Comparison of ENCODE assay signal across 15 mouse cellular contexts in genomic region chr3:127762403-127762802, GRCm38 (mm10). TPM values are rescaled to one million over a fixed set of nuclear protein-coding genes. Genes with fewer than 3 reads are reported as not detected.
DNase-seq lines count a peak whose midpoint lies in the region; ATAC-seq and TF ChIP-seq lines count a peak whose summit lies in the region.
"Had no signal": no experiment of that assay in that cellular context is flagged by ENCODE, and none has a peak within 500 bp of the region (broad histone marks: within the 10 kb centered on the region; RNA-seq: fewer than 3 reads in every experiment).

No protein-coding gene starts in this region.

- 0 out of 2 replicates have a peak overlapping the region, but pooled peaks have one; percentile 26 for H3K4me2 ChIP-seq in liver, postnatal 0 days (ENCODE audit: low read depth, low read length)
- no peak overlapping the region for H3K4me2 ChIP-seq in liver, embryonic 12.5 days
- H3K4me2 ChIP-seq: embryonic facial prominence, embryonic 13.5 days; forebrain, embryonic 12.5 days; forebrain, embryonic 15.5 days; heart, embryonic 12.5 days; hindbrain, embryonic 14.5 days had no signal

- no peak for TF ChIP-seq CTCF in liver, postnatal 0 days (IDR thresholded peaks at IDR 0.05; ENCODE audit: low read depth)

- no peaks in the 10 kb centered on the region for H3K36me3 ChIP-seq in liver, postnatal 0 days (replicated peaks; ENCODE audit: insufficient read depth, low read length)
- no peaks in the 10 kb centered on the region for H3K36me3 ChIP-seq in liver, embryonic 12.5 days
- H3K36me3 ChIP-seq in ES-E14 (ENCODE audit: control insufficient read depth, insufficient read depth, low read length, poor library complexity, severe bottlenecking) = no peaks in the 10 kb centered on the region
- H3K36me3 ChIP-seq: embryonic facial prominence, embryonic 10.5 days; embryonic facial prominence, embryonic 13.5 days; forebrain, embryonic 12.5 days; forebrain, embryonic 15.5 days; heart, embryonic 12.5 days; heart, embryonic 15.5 days had no signal

- 54% methylated on average over 8 of the region's 8 CpGs for WGBS in liver, postnatal 0 days (ENCODE audit: insufficient replicate concordance)
- WGBS in liver, embryonic 12.5 days (ENCODE audit: insufficient replicate concordance) = 58% methylated on average over 8 of the region's 8 CpGs

- no peaks in the 10 kb centered on the region for H3K9me3 ChIP-seq in liver, postnatal 0 days (ENCODE audit: low read length)
- no peaks in the 10 kb centered on the region for H3K9me3 ChIP-seq in liver, embryonic 12.5 days (replicated peaks)
- no peaks in the 10 kb centered on the region for H3K9me3 ChIP-seq in ES-E14 (ENCODE audit: control insufficient read depth, insufficient read depth, low read depth, low read length)
- H3K9me3 ChIP-seq: embryonic facial prominence, embryonic 10.5 days; embryonic facial prominence, embryonic 13.5 days; forebrain, embryonic 12.5 days; forebrain, embryonic 15.5 days; heart, embryonic 12.5 days; heart, embryonic 15.5 days had no signal

- H3K9ac ChIP-seq in liver, postnatal 0 days (replicated peaks) = no peak overlapping the region
- no peak overlapping the region for H3K9ac ChIP-seq in liver, embryonic 12.5 days
- no peak overlapping the region for H3K9ac ChIP-seq in ES-E14 (ENCODE audit: insufficient read depth, low read depth, low read length, poor library complexity, severe bottlenecking)
- H3K9ac ChIP-seq: embryonic facial prominence, embryonic 13.5 days; forebrain, embryonic 12.5 days; forebrain, embryonic 15.5 days; heart, embryonic 12.5 days; heart, embryonic 15.5 days; hindbrain, embryonic 14.5 days had no signal

- no peak for TF ChIP-seq EP300 in liver, postnatal 0 days (IDR thresholded peaks at IDR 0.05; ENCODE audit: low read depth)

- H3K27ac ChIP-seq in liver, postnatal 0 days (ENCODE audit: low read depth) = no peak overlapping the region
- no peak overlapping the region for H3K27ac ChIP-seq in liver, embryonic 12.5 days
- H3K27ac ChIP-seq in ES-E14 (ENCODE audit: insufficient read depth, low read depth, low read length, poor library complexity, severe bottlenecking) = 0 out of 2 replicates have a peak overlapping the region, but pooled peaks have one; percentile 22
- H3K27ac ChIP-seq: embryonic facial prominence, embryonic 10.5 days; embryonic facial prominence, embryonic 13.5 days; forebrain, embryonic 12.5 days; forebrain, embryonic 15.5 days; heart, embryonic 15.5 days; hindbrain, embryonic 14.5 days; hindbrain, postnatal 0 days had no signal

- in situ Hi-C loops in ES-E14 (cut with MboI; ENCODE audit: low sequenced_read_pairs in 2 of 2, unreplicated experiment in 2 of 2) = loop anchor here in 1 of 2 experiments (25.0 kb wide), 1 partner anchor 125 kb away; the partner anchor contains the start of gene Neurog2

- no peak for ATAC-seq in liver, postnatal 0 days
- no peak for ATAC-seq in liver, embryonic 12.5 days
- peak; percentile 44; the same call in 1 of the 2 replicates for ATAC-seq in monocyte, adult 5-6 weeks (replicated peaks; ENCODE audit: insufficient number of reproducible peaks, low FRiP score, low TSS enrichment, poor library complexity, severe bottlenecking)
- ATAC-seq: hindbrain, postnatal 0 days had no signal

- H3K27me3 ChIP-seq in liver, postnatal 0 days (ENCODE audit: insufficient read depth, low read length) = peaks cover 4% of the 10 kb centered on the region; the same call in 1 of the 2 replicates
- H3K27me3 ChIP-seq in liver, embryonic 12.5 days (replicated peaks) = peaks cover 11% of the 10 kb centered on the region; the same call in 1 of the 2 replicates

- no peak overlapping the region for H3K4me3 ChIP-seq in liver, postnatal 0 days (ENCODE audit: low read depth, low read length)
- no peak overlapping the region for H3K4me3 ChIP-seq in liver, embryonic 12.5 days
- H3K4me3 ChIP-seq in ES-E14 (ENCODE audit: insufficient read depth in 1 of 2, low read depth in 1 of 2, low read length in 2 of 2, poor library complexity in 1 of 2, severe bottlenecking in 1 of 2) = no peak overlapping the region
- H3K4me3 ChIP-seq: embryonic facial prominence, embryonic 10.5 days; embryonic facial prominence, embryonic 13.5 days; erythroblast, embryonic 14.5 days; forebrain, embryonic 12.5 days; forebrain, embryonic 15.5 days; heart, embryonic 12.5 days; heart, embryonic 15.5 days had no signal

- no peak for DNase-seq in liver, postnatal 0 days
- no peak for DNase-seq in ES-E14 (ENCODE audit: low read depth, low spot score)
- DNase-seq in layer of hippocampus, postnatal 14 days (ENCODE audit: low spot score in 2 of 2) = no peak
- DNase-seq in embryo, embryonic 11 days = no peak

- H3K4me1 ChIP-seq in liver, postnatal 0 days (ENCODE audit: insufficient read depth) = no peaks in the 10 kb centered on the region
- H3K4me1 ChIP-seq in liver, embryonic 12.5 days = peaks cover 12% of the 10 kb centered on the region; the same call in 1 of the 2 replicates
- no peaks in the 10 kb centered on the region for H3K4me1 ChIP-seq in ES-E14 (ENCODE audit: control insufficient read depth in 2 of 2, insufficient read depth in 2 of 2, low read length in 2 of 2, poor library complexity in 1 of 2)
- H3K4me1 ChIP-seq: embryonic facial prominence, embryonic 13.5 days; heart, embryonic 12.5 days; heart, embryonic 15.5 days had no signal

TF ChIP-seq in ES-E14, 5 proteins besides CTCF, POLR2A, EP300 and RAD21:
- TF ChIP-seq CHD2 (IDR thresholded peaks at IDR 0.05; ENCODE audit: low read depth, low read length) (no peak), ZNF384 (IDR thresholded peaks at IDR 0.05; ENCODE audit: low read depth, low read length) (no peak), MAFK (IDR thresholded peaks at IDR 0.05; ENCODE audit: insufficient read depth, low read depth, low read length) (no peak), HCFC1 (IDR thresholded peaks at IDR 0.05; ENCODE audit: borderline replicate concordance, insufficient read depth, low read length) (no peak)

RNA-seq across cellular contexts. Expression of gene Alpk1, which starts 17.9 kb away (rescaled TPM):
- 0.25 and 0.39 TPM in 2 replicates for polyA plus RNA-seq in liver, postnatal 0 days (2015; fragmentation: Nextera tagmentation; extraction: Ambion mirVana)
- 0.44 and 0.64 TPM in 2 replicates for polyA plus RNA-seq in liver, embryonic 12.5 days (2016; fragmentation: Nextera tagmentation; extraction: Ambion mirVana)
- 0.63 and 0.80 TPM in 2 replicates for total RNA-seq in ES-E14 (2012; rRNA removed)
- total RNA-seq in monocyte, adult 5-6 weeks (2017) = 26.1 to 44.3 TPM (median 26.9 TPM) in 3 replicates
- total RNA-seq in layer of hippocampus, postnatal 14 days (2021) = 10 to 100 TPM; 11.4 to 13.3 TPM
- polyA plus RNA-seq: erythroblast, embryonic 14.5 days had no signal

RNA-seq across cellular contexts. Expression of gene Tifa, which starts 27.2 kb away (rescaled TPM):
- 20.2 and 21.2 TPM in 2 replicates for polyA plus RNA-seq in liver, postnatal 0 days (2015; fragmentation: Nextera tagmentation; extraction: Ambion mirVana)
- 12.8 and 13.7 TPM in 2 replicates for polyA plus RNA-seq in liver, embryonic 12.5 days (2016; fragmentation: Nextera tagmentation; extraction: Ambion mirVana)
- not detected in 2 replicates for total RNA-seq in ES-E14 (2012; rRNA removed)
- 45.9 to 101 TPM (median 98.0 TPM) in 3 replicates for total RNA-seq in monocyte, adult 5-6 weeks (2017)
- total RNA-seq in layer of hippocampus, postnatal 14 days (2021) = 1 to 10 TPM; 4.2 to 5.0 TPM
